Mouse (Mus musculus): ENCODE data around the gene Srek1ip1.

DNA sequence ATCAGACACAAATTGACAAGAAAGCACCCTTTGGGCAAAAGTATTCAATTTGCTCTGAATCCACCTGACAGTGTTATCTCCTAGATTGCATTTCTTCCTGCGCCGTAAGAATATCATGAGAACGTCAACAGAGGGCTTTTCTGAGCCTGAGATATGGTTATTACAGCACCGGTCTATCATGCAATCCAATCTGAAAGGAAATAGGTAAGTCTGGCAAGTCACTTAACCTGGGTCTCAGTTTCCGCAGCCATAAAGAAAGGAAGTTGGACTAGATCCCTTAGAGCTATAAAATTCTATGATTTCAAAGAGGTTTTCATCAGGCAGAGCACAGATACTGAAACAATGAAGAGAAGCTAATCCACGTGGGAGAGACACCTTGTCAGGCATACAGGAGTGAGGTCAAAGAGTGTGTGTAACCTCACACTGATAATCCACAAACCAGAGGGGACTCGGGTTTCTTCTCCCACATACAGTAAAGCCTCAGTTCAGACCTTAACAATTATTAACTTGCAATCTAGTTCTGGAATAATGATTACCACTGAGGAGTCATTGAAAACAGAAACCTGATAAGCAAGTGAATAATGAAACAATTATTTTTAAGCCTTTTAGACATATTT, 7.4 kb downstream of the Srek1ip1 start:
- TF ChIP-seq CTCF (IDR thresholded peaks at IDR 0.05; ENCODE audit: borderline replicate concordance, control insufficient read depth, extremely low read depth, insufficient read depth, low read length, poor library complexity) = no peak
- TF ChIP-seq POLR2A (IDR thresholded peaks at IDR 0.05; ENCODE audit: control insufficient read depth, extremely low read depth, insufficient read depth, low read length, poor library complexity) = no peak
